Mouse (Mus musculus): Measurements from ENCODE around the gene Pcmtd2.

DNA sequence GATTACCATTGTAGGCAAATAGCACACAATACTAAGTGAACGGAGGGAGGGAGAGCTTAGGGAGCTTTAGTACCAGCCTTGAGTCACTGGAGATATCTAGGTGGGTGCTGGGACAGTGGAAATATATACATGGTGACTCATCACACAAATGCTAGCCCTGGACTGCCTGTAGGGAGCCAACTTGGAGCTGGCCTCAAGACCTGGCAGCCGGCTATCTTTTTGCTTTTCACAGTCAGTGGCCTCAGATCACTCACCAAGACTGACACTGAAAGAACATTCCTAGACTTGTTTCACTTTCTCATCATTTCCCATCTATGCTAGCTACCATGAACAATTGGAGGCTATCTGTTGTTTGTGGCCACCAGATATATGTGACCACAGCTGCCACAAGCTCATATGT is 4.9 kb upstream of the Pcmtd2 start:
- TF ChIP-seq CTCF (IDR thresholded peaks at IDR 0.05; ENCODE audit: control insufficient read depth, insufficient read depth, insufficient replicate concordance, low read depth, low read length), result no peak
- TF ChIP-seq POLR2A (IDR thresholded peaks at IDR 0.05; ENCODE audit: control insufficient read depth, low read depth, low read length), result no peak

Measured in testis, adult 2 months (tissue).